Mouse (Mus musculus) forebrain, postnatal 0 days (tissue): ENCODE results near the gene Sema3a. TPM values are rescaled to one million over a fixed set of nuclear protein-coding genes. Genes with fewer than 3 reads are reported as not detected.

Source experiments
- ATAC-seq: fragments of 200-750 bp; cut with Nextera tagmentation; 2 replicates; pipeline ENCODE4 v1.8.0; 2017; ENCODE audit warnings: mild to moderate bottlenecking, moderate library complexity
- DNase-seq: peaks from one replicate; pipeline ENCODE4 v3.0.0-alpha.2; 2015
- H3K27ac ChIP-seq: fragments of 300-500 bp; sonication (generic); 2 replicates; pipeline ENCODE4 v1.5.1; 2014; ENCODE audit warnings: low read depth, mild to moderate bottlenecking, antibody characterized with exemption, low read length, moderate library complexity, mixed read lengths
- H3K27me3 ChIP-seq: fragments of 300-500 bp; sonication (generic); 2 replicates; pipeline ENCODE4 v1.6.1; 2014; ENCODE audit warnings: mild to moderate bottlenecking, low read length, mixed read lengths; ENCODE audit not compliant: insufficient read depth
- H3K36me3 ChIP-seq: fragments of 300-500 bp; sonication (generic); 2 replicates; pipeline ENCODE4 v1.6.1; 2014; ENCODE audit warnings: mild to moderate bottlenecking, moderate library complexity; ENCODE audit not compliant: insufficient read depth
- H3K4me1 ChIP-seq: fragments of 300-500 bp; sonication (generic); 2 replicates; pipeline ENCODE4 v1.6.1; 2014; ENCODE audit warnings: antibody characterized with exemption; ENCODE audit not compliant: insufficient read depth
- H3K4me2 ChIP-seq: fragments of 300-500 bp; sonication (generic); 2 replicates; pipeline ENCODE4 v1.6.1; 2014; ENCODE audit warnings: low read depth, mild to moderate bottlenecking, moderate library complexity
- H3K4me3 ChIP-seq: fragments of 300-500 bp; sonication (generic); 2 replicates; pipeline ENCODE4 v1.5.1; 2014; ENCODE audit warnings: low read depth, low read length, mixed read lengths
- H3K9ac ChIP-seq: fragments of 300-500 bp; sonication (generic); 2 replicates; pipeline ENCODE4 v1.6.1; 2014; ENCODE audit warnings: mild to moderate bottlenecking
- H3K9me3 ChIP-seq: fragments of 300-500 bp; sonication (generic); 2 replicates; pipeline ENCODE4 v1.6.1; 2016; ENCODE audit warnings: low read length
- CTCF ChIP-seq: sonication (generic); IDR thresholded peaks from 2 replicates; pipeline ENCODE4 v1.5.1; 2016; ENCODE audit warnings: antibody characterized with exemption, control low read depth, low read depth
- whole genome bisulfite sequencing: fragments of 180-500 bp; shearing (Covaris S2); extraction: QIAGEN DNeasy Blood & Tissue Kit; methylation state at CpG from one replicate; pipeline ENCODE4 v1.1.7; 2014; 5-methylcytosine and 5-hydroxymethylcytosine counted together
- polyA plus RNA-seq: library from polyadenylated mRNA; unstranded; fragments of >200 nt; fragmentation: Nextera tagmentation; extraction: Ambion mirVana; gene quantifications from 2 replicates; pipeline ENCODE4 v1.2.1, GENCODE M21; 2015
- total RNA-seq: library from RNA; depleted of rRNA; stranded (reverse); fragments of >200 nt; gene quantifications from 2 replicates; pipeline ENCODE4 v1.2.3, GENCODE M21; 2014

The Sema3a gene
- total and polyA plus RNA-seq, 2 experiments from 2014 or later = 12.5 to 32.8 TPM

- 74% methylated on average over 1 of the region's 1 CpGs for WGBS
- Histone ChIP-seq H3K4me2 (no peak overlapping the region), H3K4me1 (no peaks in the 10 kb centered on the region), H3K27ac (no peak overlapping the region), H3K9me3 (no peaks in the 10 kb centered on the region), H3K9ac (no peak overlapping the region), H3K36me3 (no peaks in the 10 kb centered on the region), H3K27me3 (no peaks in the 10 kb centered on the region), H3K4me3 (no peak overlapping the region)
- TF ChIP-seq CTCF = no peak
- ATAC-seq (no peak), DNase-seq (no peak)
Measured at GRCm38 (mm10) chr5:13352995-13353394, 227.8 kb downstream of the Sema3a start.

GRCm38 (mm10) chr5:13353539-13353938 lies 228.3 kb downstream of the Sema3a start:
- TF ChIP-seq CTCF = no peak
- no peaks in the 10 kb centered on the region for H3K27me3 ChIP-seq
- no peaks in the 10 kb centered on the region for H3K9me3 ChIP-seq
- no peaks in the 10 kb centered on the region for H3K36me3 ChIP-seq
- H3K27ac ChIP-seq = no peak overlapping the region
- no peak overlapping the region for H3K9ac ChIP-seq
- DNase-seq (no peak), ATAC-seq (no peak)
- WGBS = 79% methylated on average over 1 of the region's 1 CpGs
- no peaks in the 10 kb centered on the region for H3K4me1 ChIP-seq
- H3K4me3 ChIP-seq = no peak overlapping the region
- no peak overlapping the region for H3K4me2 ChIP-seq

- no peaks in the 10 kb centered on the region for H3K9me3 ChIP-seq
- TF ChIP-seq CTCF = no peak
- no peak overlapping the region for H3K9ac ChIP-seq
- no peaks in the 10 kb centered on the region for H3K27me3 ChIP-seq
- H3K4me1 ChIP-seq = no peaks in the 10 kb centered on the region
- DNase-seq = peak; percentile 5
- no peak overlapping the region for H3K4me3 ChIP-seq
- no peak overlapping the region for H3K4me2 ChIP-seq
- peak; percentile 38; the same call in 1 of the 2 replicates for ATAC-seq
- H3K27ac ChIP-seq = no peak overlapping the region
- H3K36me3 ChIP-seq = no peaks in the 10 kb centered on the region
- WGBS = 75% methylated on average over 1 of the region's 1 CpGs
Measured at GRCm38 (mm10) chr5:13354913-13355312, 229.7 kb downstream of the Sema3a start.

- Histone ChIP-seq H3K4me2 (no peak overlapping the region), H3K27me3 (no peaks in the 10 kb centered on the region), H3K9me3 (no peaks in the 10 kb centered on the region), H3K36me3 (no peaks in the 10 kb centered on the region), H3K9ac (no peak overlapping the region), H3K4me1 (no peaks in the 10 kb centered on the region), H3K27ac (no peak overlapping the region), H3K4me3 (no peak overlapping the region)
- ATAC-seq (no peak), DNase-seq (no peak)
- TF ChIP-seq CTCF = no peak
- 64% methylated on average over 4 of the region's 4 CpGs for WGBS
Measured at GRCm38 (mm10) chr5:13358770-13359169, 233.6 kb downstream of the Sema3a start.

- ATAC-seq (no peak), DNase-seq (no peak)
- no peaks in the 10 kb centered on the region for H3K4me1 ChIP-seq
- H3K4me2 ChIP-seq = no peak overlapping the region
- H3K36me3 ChIP-seq = no peaks in the 10 kb centered on the region
- no peak for TF ChIP-seq CTCF
- no peak overlapping the region for H3K27ac ChIP-seq
- no peaks in the 10 kb centered on the region for H3K27me3 ChIP-seq
- WGBS = 29% methylated on average over 3 of the region's 3 CpGs
- no peaks in the 10 kb centered on the region for H3K9me3 ChIP-seq
- H3K9ac ChIP-seq = no peak overlapping the region
- H3K4me3 ChIP-seq = no peak overlapping the region
Measured at GRCm38 (mm10) chr5:13360711-13361110, 235.5 kb downstream of the Sema3a start.

GRCm38 (mm10) chr5:13365108-13365507 lies 239.9 kb downstream of the Sema3a start:
- Histone ChIP-seq H3K27me3 (no peaks in the 10 kb centered on the region), H3K4me2 (no peak overlapping the region), H3K4me3 (no peak overlapping the region), H3K9ac (no peak overlapping the region), H3K9me3 (no peaks in the 10 kb centered on the region), H3K36me3 (no peaks in the 10 kb centered on the region), H3K27ac (no peak overlapping the region), H3K4me1 (no peaks in the 10 kb centered on the region)
- WGBS = 90% methylated on average over 2 of the region's 2 CpGs
- no peak for ATAC-seq
- no peak for TF ChIP-seq CTCF
- no peak for DNase-seq

- H3K27me3 ChIP-seq = no peaks in the 10 kb centered on the region
- no peak for TF ChIP-seq CTCF
- H3K9ac ChIP-seq = no peak overlapping the region
- DNase-seq = peak; percentile 14
- no peaks in the 10 kb centered on the region for H3K9me3 ChIP-seq
- WGBS = 36% methylated on average over 4 of the region's 4 CpGs
- no peak overlapping the region for H3K4me2 ChIP-seq
- H3K4me3 ChIP-seq = no peak overlapping the region
- H3K4me1 ChIP-seq = no peaks in the 10 kb centered on the region
- ATAC-seq = no peak; the same call in 1 of the 2 replicates
- H3K27ac ChIP-seq = no peak overlapping the region
- H3K36me3 ChIP-seq = no peaks in the 10 kb centered on the region
Measured at GRCm38 (mm10) chr5:13379223-13379622, 254.0 kb downstream of the Sema3a start.

- no peak for DNase-seq
Measured at GRCm38 (mm10) chr5:13384047-13384446, 258.8 kb downstream of the Sema3a start.

More at GRCm38 (mm10) chr5:13384047-13384446, 258.8 kb downstream of the Sema3a start:
- Histone ChIP-seq H3K4me3 (no peak overlapping the region), H3K4me2 (no peak overlapping the region), H3K4me1 (no peaks in the 10 kb centered on the region), H3K9ac (no peak overlapping the region), H3K36me3 (no peaks in the 10 kb centered on the region), H3K27me3 (no peaks in the 10 kb centered on the region), H3K27ac (no peak overlapping the region), H3K9me3 (no peaks in the 10 kb centered on the region)
- 87% methylated on average over 4 of the region's 4 CpGs for WGBS
- no peak for TF ChIP-seq CTCF
- no peak for ATAC-seq
